In genomic region chr11:8870115-8870514, GRCm38 (mm10) we compare ENCODE assay signal across 10 mouse cellular contexts.
"Had no signal": no experiment of that assay in that cellular context is flagged by ENCODE, and none has a peak within 500 bp of the region (broad histone marks: within the 10 kb centered on the region; RNA-seq: fewer than 3 reads in every experiment).

No protein-coding gene starts in this region.

- H3K27me3 ChIP-seq: kidney, embryonic 15.5 days; limb, embryonic 15.5 days; liver, embryonic 12.5 days; midbrain, embryonic 12.5 days; neural tube, embryonic 13.5 days had no signal

- H3K36me3 ChIP-seq: kidney, embryonic 15.5 days; limb, embryonic 15.5 days; liver, embryonic 12.5 days; midbrain, embryonic 12.5 days; neural tube, embryonic 13.5 days had no signal

- DNase-seq: kidney, adult 2 months; kidney, postnatal 25 days; lung, adult 2 months; lung, postnatal 14 days had no signal

- H3K4me2 ChIP-seq: kidney, embryonic 15.5 days; limb, embryonic 15.5 days; liver, embryonic 12.5 days; midbrain, embryonic 12.5 days; neural tube, embryonic 13.5 days had no signal

- ATAC-seq: liver, embryonic 12.5 days; midbrain, embryonic 16.5 days had no signal

- H3K4me3 ChIP-seq: kidney, embryonic 15.5 days; limb, embryonic 15.5 days; liver, embryonic 12.5 days; midbrain, embryonic 12.5 days; neural tube, embryonic 13.5 days had no signal

- H3K9me3 ChIP-seq: kidney, embryonic 15.5 days; limb, embryonic 15.5 days; liver, embryonic 12.5 days; midbrain, embryonic 12.5 days; neural tube, embryonic 13.5 days had no signal

- H3K9ac ChIP-seq: kidney, embryonic 15.5 days; limb, embryonic 15.5 days; liver, embryonic 12.5 days; midbrain, embryonic 12.5 days; neural tube, embryonic 13.5 days had no signal

- H3K4me1 ChIP-seq: kidney, embryonic 15.5 days; limb, embryonic 15.5 days; liver, embryonic 12.5 days; midbrain, embryonic 12.5 days; neural tube, embryonic 13.5 days had no signal

- H3K27ac ChIP-seq: kidney, embryonic 15.5 days; limb, embryonic 15.5 days; liver, embryonic 12.5 days; midbrain, embryonic 12.5 days; neural tube, embryonic 13.5 days had no signal
